Mouse (Mus musculus) stomach, embryonic 15.5 days (tissue): ENCODE measurements around the gene Rpp30. TPM values are rescaled to one million over a fixed set of nuclear protein-coding genes. Genes with fewer than 3 reads are reported as not detected.

Source experiments
- ATAC-seq: fragments of 200-750 bp; cut with Nextera tagmentation; 2 replicates; pipeline ENCODE4 v1.8.0; 2017; ENCODE audit warnings: low read depth, moderate number of reproducible peaks, moderate TSS enrichment; ENCODE audit not compliant: insufficient read depth, low FRiP score
- H3K27ac ChIP-seq: fragments of 300-500 bp; sonication (generic); 2 replicates; pipeline ENCODE4 v1.5.1; 2015; ENCODE audit warnings: mild to moderate bottlenecking, inconsistent platforms
- H3K27me3 ChIP-seq: fragments of 300-500 bp; sonication (generic); replicated peaks from 2 replicates; pipeline ENCODE4 v1.6.1; 2015; ENCODE audit warnings: inconsistent platforms
- H3K36me3 ChIP-seq: fragments of 300-500 bp; sonication (generic); 2 replicates; pipeline ENCODE4 v1.6.1; 2015; ENCODE audit warnings: inconsistent platforms
- H3K4me1 ChIP-seq: fragments of 300-500 bp; sonication (generic); 2 replicates; pipeline ENCODE4 v1.6.1; 2015; ENCODE audit warnings: inconsistent platforms
- H3K4me2 ChIP-seq: fragments of 300-500 bp; sonication (generic); 2 replicates; pipeline ENCODE4 v1.6.1; 2015; ENCODE audit warnings: mild to moderate bottlenecking, inconsistent platforms
- H3K4me3 ChIP-seq: fragments of 300-500 bp; sonication (generic); replicated peaks from 2 replicates; pipeline ENCODE4 v1.5.1; 2015; ENCODE audit warnings: inconsistent platforms
- H3K9ac ChIP-seq: fragments of 300-500 bp; sonication (generic); 2 replicates; pipeline ENCODE4 v1.6.1; 2015; ENCODE audit warnings: inconsistent platforms
- H3K9me3 ChIP-seq: fragments of 300-500 bp; sonication (generic); 2 replicates; pipeline ENCODE4 v1.6.1; 2016; ENCODE audit warnings: inconsistent platforms
- WGBS: fragments of 180-500 bp; shearing (Covaris S2); methylation state at CpG from one replicate; pipeline ENCODE4 v1.1.7; 2015; 5-methylcytosine and 5-hydroxymethylcytosine counted together
- polyA plus RNA-seq: library from polyadenylated mRNA; unstranded; fragments of >200 nt; fragmentation: Nextera tagmentation; extraction: Ambion mirVana; gene quantifications from 2 replicates; pipeline ENCODE4 v1.2.1, GENCODE M21; 2015

The Rpp30 gene
- 60.3 and 66.9 TPM in 2 replicates for polyA plus RNA-seq

GRCm38 (mm10) chr19:36083262-36084225 lies at the start of gene Rpp30:
Gene Rpp30 (plus strand): TSS chr19:36083716.
- H3K27ac ChIP-seq: peak within 1 kb of the TSS; percentile 3; the same call in 1 of the 2 replicates
- peak; percentile 94 for ATAC-seq
- H3K4me3 ChIP-seq: peak within 1 kb of the TSS; percentile 63
- no peaks in the 10 kb centered on the region for H3K36me3 ChIP-seq
- 2% methylated on average over 34 of the region's 34 CpGs for WGBS
- no peaks in the 10 kb centered on the region for H3K27me3 ChIP-seq
- peaks cover 8% of the 10 kb centered on the region; the same call in 1 of the 2 replicates for H3K4me1 ChIP-seq
- H3K4me2 ChIP-seq: peak within 1 kb of the TSS; percentile 82
- no peaks in the 10 kb centered on the region for H3K9me3 ChIP-seq
- peak within 1 kb of the TSS; percentile 75 for H3K9ac ChIP-seq

- WGBS: 76% methylated on average over 7 of the region's 7 CpGs
These were observed 37.5 kb upstream of the Rpp30 start for GRCm38 (mm10) chr19:36046046-36046445.

DNA sequence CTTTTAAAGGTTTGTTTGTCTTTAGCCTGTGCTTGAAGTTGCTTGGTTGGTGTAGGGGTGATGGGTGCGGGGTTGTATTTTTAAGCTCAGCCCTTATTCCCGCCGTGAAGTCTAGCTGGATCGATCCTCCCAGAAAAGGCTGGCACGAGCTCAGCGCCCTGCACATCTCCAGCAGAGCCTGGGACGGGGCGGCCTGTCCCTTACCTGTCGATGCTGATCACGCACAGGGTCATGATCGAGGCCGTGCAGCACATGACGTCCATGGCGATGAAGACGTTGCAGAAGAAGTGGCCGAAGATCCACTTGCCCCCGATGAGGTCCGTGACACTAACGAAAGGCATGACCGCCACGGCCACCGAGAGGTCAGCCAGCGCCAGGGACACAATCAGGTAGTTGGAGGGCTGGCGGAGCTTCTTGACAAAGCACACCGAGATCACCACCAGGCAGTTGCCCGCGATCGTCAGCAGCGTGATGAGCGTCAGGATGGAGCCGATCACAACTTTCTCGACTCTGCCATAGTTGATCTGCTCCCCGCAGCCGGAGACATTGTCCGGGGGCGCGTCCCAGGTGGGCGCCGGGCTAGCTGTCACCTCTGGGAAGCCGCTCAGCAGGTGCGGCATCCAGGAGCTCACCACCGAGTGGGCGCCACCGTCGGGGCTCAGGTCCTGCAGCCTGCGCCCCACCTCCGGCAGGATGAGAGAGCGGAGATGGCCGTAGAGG lies 26.9 kb upstream of the Rpp30 start:
- H3K27ac ChIP-seq: no peak overlapping the region
- peaks cover 6% of the 10 kb centered on the region; the same call in 1 of the 2 replicates for H3K4me1 ChIP-seq
- WGBS: 7% methylated on average over 49 of the region's 49 CpGs
- no peak overlapping the region for H3K9ac ChIP-seq
- peaks cover 36% of the 10 kb centered on the region for H3K27me3 ChIP-seq
- no peaks in the 10 kb centered on the region for H3K9me3 ChIP-seq
- H3K4me3 ChIP-seq: peak overlapping the region; percentile 54
- peak overlapping the region; percentile 94 for H3K4me2 ChIP-seq
- no peaks in the 10 kb centered on the region for H3K36me3 ChIP-seq
- ATAC-seq: no peak; the same call in 1 of the 2 replicates

More at GRCm38 (mm10) chr19:36046046-36046445, 37.5 kb upstream of the Rpp30 start:
- no peaks in the 10 kb centered on the region for H3K9me3 ChIP-seq
- no peak for ATAC-seq
- H3K9ac ChIP-seq: no peak overlapping the region
- H3K27ac ChIP-seq: no peak overlapping the region
- H3K27me3 ChIP-seq: no peaks in the 10 kb centered on the region
- no peaks in the 10 kb centered on the region for H3K36me3 ChIP-seq
- H3K4me3 ChIP-seq: no peak overlapping the region
- no peak overlapping the region for H3K4me2 ChIP-seq
- H3K4me1 ChIP-seq: no peaks in the 10 kb centered on the region

GRCm38 (mm10) chr19:36057231-36057811 lies 26.2 kb upstream of the Rpp30 start, which contains the start of gene Htr7:
Gene Htr7 (minus strand): TSS chr19:36057507.
- Histone ChIP-seq H3K4me3 (peak within 1 kb of the TSS; percentile 54), H3K27ac (no peak within 1 kb of the TSS), H3K9ac (no peak within 1 kb of the TSS), H3K4me2 (peak within 1 kb of the TSS; percentile 94), H3K36me3 (no peaks in the 10 kb centered on the region), H3K9me3 (no peaks in the 10 kb centered on the region), H3K27me3 (peaks cover 36% of the 10 kb centered on the region), H3K4me1 (peaks cover 6% of the 10 kb centered on the region; the same call in 1 of the 2 replicates)
- peak; percentile 77 for ATAC-seq
- under 1% methylated on average over 73 of the region's 86 CpGs for WGBS

DNA sequence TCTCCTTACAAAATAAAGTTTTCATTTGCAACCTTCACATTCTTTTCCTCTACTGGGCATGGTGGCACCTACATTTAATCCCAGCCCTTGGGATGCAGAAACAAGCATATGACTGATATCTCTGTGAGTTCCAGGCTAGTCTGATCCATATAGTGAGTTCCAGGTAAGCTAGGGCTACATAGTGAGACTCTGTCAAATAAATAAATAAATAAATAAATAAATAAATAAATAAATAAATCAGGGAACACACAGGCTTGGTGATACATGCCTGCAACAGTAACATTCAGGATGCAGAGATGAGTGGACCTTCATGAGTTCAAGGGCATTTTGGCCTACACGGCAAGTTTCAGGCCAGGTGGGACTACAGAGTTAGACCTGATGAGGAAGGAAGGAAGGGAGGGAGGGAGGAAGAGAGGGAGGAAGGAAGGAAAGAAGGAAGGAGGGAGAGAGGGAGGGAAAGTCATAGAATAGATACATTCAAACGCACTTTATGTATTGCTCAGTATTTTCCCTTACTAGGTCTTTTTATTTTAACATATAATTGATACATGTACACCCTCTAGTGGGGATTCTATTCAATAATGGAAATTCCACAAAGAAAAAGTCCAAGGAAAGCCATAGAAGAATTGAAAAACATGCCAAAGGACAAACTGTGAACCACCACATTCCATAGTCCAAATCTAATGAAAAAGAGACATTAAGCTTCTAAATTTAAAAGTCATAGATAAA lies 20.6 kb upstream of the Rpp30 start:
- ATAC-seq: no peak

DNA sequence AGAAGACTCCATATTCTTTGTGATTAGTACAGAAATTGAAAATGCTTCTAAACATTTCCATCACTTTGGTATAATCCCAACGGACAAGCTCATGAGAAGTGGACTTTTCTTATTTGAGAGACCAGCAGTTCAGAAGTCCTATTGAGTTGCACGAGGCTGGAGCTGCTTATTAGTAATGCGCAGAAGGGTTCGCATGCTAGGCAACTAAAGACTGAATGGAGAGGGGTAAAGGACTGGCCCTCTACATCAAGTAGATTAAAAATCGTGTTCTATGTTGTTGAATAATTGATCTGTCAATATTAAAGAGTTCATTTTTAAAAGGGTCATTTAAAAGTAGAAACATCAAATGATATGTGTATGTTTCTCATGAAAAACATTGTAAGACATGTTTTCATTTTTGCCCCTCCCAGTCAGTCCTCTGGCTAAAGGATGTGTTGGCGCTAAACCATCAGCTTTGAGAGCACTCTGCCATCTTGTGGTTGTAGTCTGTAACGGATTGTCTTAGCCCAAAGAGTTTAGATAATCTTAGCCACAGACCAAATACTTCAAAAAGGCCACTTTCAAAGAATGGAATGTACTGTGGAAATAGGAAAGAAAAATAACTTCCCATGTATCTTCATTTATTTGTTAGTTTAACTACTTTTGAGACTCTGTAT lies 782 bp upstream of the Rpp30 start:
- Histone ChIP-seq H3K4me1 (peaks cover 8% of the 10 kb centered on the region; the same call in 1 of the 2 replicates), H3K4me3 (peak overlapping the region; percentile 63), H3K36me3 (no peaks in the 10 kb centered on the region), H3K27me3 (no peaks in the 10 kb centered on the region), H3K9me3 (no peaks in the 10 kb centered on the region), H3K9ac (no peak overlapping the region), H3K4me2 (peak overlapping the region; percentile 82), H3K27ac (no peak overlapping the region; the same call in 1 of the 2 replicates)
- peak; percentile 59; the same call in 1 of the 2 replicates for ATAC-seq
- 50% methylated on average over 7 of the region's 7 CpGs for WGBS

More for the DNA sequence above, 20.6 kb upstream of the Rpp30 start:
- H3K4me2 ChIP-seq: no peak overlapping the region
- peaks cover 8% of the 10 kb centered on the region; the same call in 1 of the 2 replicates for H3K27me3 ChIP-seq
- H3K4me3 ChIP-seq: no peak overlapping the region
- no peak overlapping the region for H3K9ac ChIP-seq
- no peaks in the 10 kb centered on the region for H3K4me1 ChIP-seq
- H3K9me3 ChIP-seq: no peaks in the 10 kb centered on the region
- no peaks in the 10 kb centered on the region for H3K36me3 ChIP-seq
- 73% methylated on average over 2 of the region's 2 CpGs for WGBS
- H3K27ac ChIP-seq: no peak overlapping the region

- 45% methylated on average over 5 of the region's 5 CpGs for WGBS
- Histone ChIP-seq H3K9me3 (no peaks in the 10 kb centered on the region), H3K4me3 (no peak overlapping the region), H3K9ac (no peak overlapping the region), H3K27me3 (no peaks in the 10 kb centered on the region), H3K36me3 (peaks cover 18% of the 10 kb centered on the region), H3K4me1 (no peaks in the 10 kb centered on the region), H3K4me2 (no peak overlapping the region), H3K27ac (no peak overlapping the region)
- ATAC-seq: no peak
These were observed 7.3 kb downstream of the Rpp30 start for GRCm38 (mm10) chr19:36090781-36091180.

GRCm38 (mm10) chr19:36097194-36097593 lies 13.7 kb downstream of the Rpp30 start:
- H3K36me3 ChIP-seq: peaks cover 29% of the 10 kb centered on the region
- WGBS: 84% methylated on average over 3 of the region's 3 CpGs
- H3K9me3 ChIP-seq: no peaks in the 10 kb centered on the region
- no peaks in the 10 kb centered on the region for H3K4me1 ChIP-seq
- H3K4me2 ChIP-seq: no peak overlapping the region
- H3K27ac ChIP-seq: no peak overlapping the region
- H3K9ac ChIP-seq: no peak overlapping the region
- ATAC-seq: no peak
- no peaks in the 10 kb centered on the region for H3K27me3 ChIP-seq
- no peak overlapping the region for H3K4me3 ChIP-seq

DNA sequence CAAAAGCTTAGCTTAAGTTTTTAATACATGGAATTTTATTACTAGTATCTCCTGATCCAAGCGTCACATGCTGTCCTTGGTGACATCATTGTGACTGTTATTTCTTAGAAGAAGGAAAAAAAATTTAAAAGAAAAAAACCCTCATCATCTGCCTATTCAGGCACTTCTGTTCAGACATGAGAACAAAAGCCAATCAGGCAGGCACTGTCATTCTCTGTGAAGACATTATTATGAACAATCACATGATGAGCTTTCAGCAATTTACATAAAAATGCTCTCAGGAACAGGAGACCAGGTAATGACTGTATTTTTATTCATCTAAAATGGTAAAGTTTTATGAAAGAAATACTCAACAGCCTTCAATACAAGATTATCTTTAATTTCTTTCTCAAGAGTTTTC lies 14.7 kb downstream of the Rpp30 start:
- ATAC-seq: no peak
- Histone ChIP-seq H3K36me3 (peaks cover 29% of the 10 kb centered on the region), H3K9me3 (no peaks in the 10 kb centered on the region), H3K4me3 (no peak overlapping the region), H3K4me2 (no peak overlapping the region), H3K9ac (no peak overlapping the region), H3K27ac (no peak overlapping the region), H3K27me3 (no peaks in the 10 kb centered on the region), H3K4me1 (no peaks in the 10 kb centered on the region)
- 97% methylated on average over 1 of the region's 1 CpGs for WGBS

DNA sequence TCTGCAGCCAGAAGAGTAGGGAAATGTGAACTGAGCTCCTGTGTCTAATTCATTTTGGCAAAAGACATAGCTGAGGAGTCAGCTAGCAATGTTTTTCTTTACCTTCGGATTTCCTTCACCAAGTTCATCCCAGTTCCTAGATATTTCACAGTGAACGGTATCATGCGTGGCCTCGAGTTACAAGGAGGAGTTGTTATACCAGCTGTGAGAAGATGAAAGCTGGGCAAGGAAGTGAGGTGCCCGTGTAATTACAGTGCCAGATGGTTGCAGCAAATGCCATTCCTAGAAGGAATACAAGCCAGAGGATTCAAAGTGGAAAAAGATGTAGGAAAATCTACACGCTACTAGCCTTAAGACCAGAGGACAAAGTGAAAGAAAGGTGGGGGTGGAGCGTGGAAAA lies 15.4 kb downstream of the Rpp30 start:
- Histone ChIP-seq H3K36me3 (peaks cover 29% of the 10 kb centered on the region), H3K27me3 (no peaks in the 10 kb centered on the region), H3K9ac (no peak overlapping the region), H3K4me1 (no peaks in the 10 kb centered on the region), H3K27ac (no peak overlapping the region), H3K4me2 (no peak overlapping the region), H3K4me3 (no peak overlapping the region), H3K9me3 (no peaks in the 10 kb centered on the region)
- no peak for ATAC-seq
- whole genome bisulfite sequencing: 92% methylated on average over 7 of the region's 7 CpGs
